Mouse (Mus musculus) bone marrow macrophage, adult 2 months (primary cell): ENCODE data around the gene Pdzd2.

Experiments used
- CTCF ChIP-seq: IDR thresholded peaks from 2 replicates; pipeline ENCODE4 v1.5.1; 2012; ENCODE audit warnings: low read depth, mild to moderate bottlenecking, low read length, moderate library complexity
- POLR2A ChIP-seq: IDR thresholded peaks from 2 replicates; pipeline ENCODE4 v1.6.1; 2012; ENCODE audit warnings: mild to moderate bottlenecking, low read depth, low read length, borderline replicate concordance

DNA sequence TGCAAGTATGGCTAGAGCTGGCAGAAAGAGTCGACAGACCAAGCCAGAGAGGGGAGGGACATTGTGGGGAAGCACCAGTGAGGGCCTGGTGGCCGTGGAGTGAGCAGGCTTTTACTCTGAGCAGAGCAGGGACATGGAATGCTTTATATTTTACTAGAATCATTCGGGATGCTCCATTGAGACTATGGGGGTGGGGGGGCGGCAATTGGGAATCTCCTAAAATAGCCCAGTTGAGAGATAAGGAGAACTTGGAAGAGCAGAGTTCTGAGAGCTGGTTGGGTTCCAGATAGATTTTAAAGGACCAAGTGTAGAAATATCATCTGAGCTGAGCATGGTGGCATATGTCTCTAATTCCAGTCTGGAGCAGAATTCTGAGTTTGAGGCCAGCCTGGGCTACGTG, 14.5 kb downstream of the Pdzd2 start:
- TF ChIP-seq POLR2A = no peak
- TF ChIP-seq CTCF = no peak
